ENCODE assay signal across 15 mouse cellular contexts in genomic region chr8:70756476-70757040, GRCm38 (mm10). TPM values are rescaled to one million over a fixed set of nuclear protein-coding genes. Genes with fewer than 3 reads are reported as not detected.
A peak's percentile ranks its signal among the peaks of the same experiment; 100 is the strongest.
DNase-seq lines count a peak whose midpoint lies in the region; ATAC-seq lines count a peak whose summit lies in the region.
"Had no signal": no experiment of that assay in that cellular context is flagged by ENCODE, and none has a peak within 500 bp of the region (broad histone marks: within the 10 kb centered on the region; RNA-seq: fewer than 3 reads in every experiment).

No protein-coding gene starts in this region.

- no peak overlapping the region for H3K4me3 ChIP-seq in neural tube, embryonic 13.5 days
- H3K4me3 ChIP-seq: limb, embryonic 12.5 days had no signal

- no peak for ATAC-seq in cerebellum, adult (ENCODE audit: insufficient number of reproducible peaks, low FRiP score, low TSS enrichment)
- ATAC-seq in neural tube, embryonic 13.5 days (ENCODE audit: low read depth), result no peak

- H3K4me1 ChIP-seq in neural tube, embryonic 13.5 days (replicated peaks), result peaks cover 69% of the 10 kb centered on the region

- no peaks in the 10 kb centered on the region for H3K9me3 ChIP-seq in neural tube, embryonic 13.5 days
- H3K9me3 ChIP-seq: heart, embryonic 10.5 days; hindbrain, embryonic 15.5 days; limb, embryonic 12.5 days had no signal

- peak; percentile 55 for DNase-seq in cerebellum, adult 9-10 months
- DNase-seq in kidney, adult 9 months, result peak; percentile 20
- no peak for DNase-seq in kidney, postnatal 36 days
- DNase-seq in right cerebral cortex, adult 18-20 months, result peak; percentile 2
- DNase-seq in right cerebral cortex, postnatal 25 days, result no peak
- no peak for DNase-seq in T-cell, adult 2 months (ENCODE audit: low spot score)
- DNase-seq: adrenal gland, postnatal 25 days; kidney, postnatal 14 days had no signal

- WGBS in neural tube, embryonic 13.5 days, result 90% methylated on average over 6 of the region's 6 CpGs

- H3K4me2 ChIP-seq in neural tube, embryonic 13.5 days, result peak overlapping the region; percentile 93; the same call in 1 of the 2 replicates

- H3K9ac ChIP-seq in neural tube, embryonic 13.5 days, result 0 out of 2 replicates have a peak overlapping the region, but pooled peaks have one; percentile 0
- H3K9ac ChIP-seq: limb, embryonic 12.5 days had no signal

- no peaks in the 10 kb centered on the region for H3K27me3 ChIP-seq in neural tube, embryonic 13.5 days
- H3K27me3 ChIP-seq: hindbrain, embryonic 15.5 days; limb, embryonic 12.5 days had no signal

- H3K27ac ChIP-seq in neural tube, embryonic 13.5 days (replicated peaks), result no peak overlapping the region
- H3K27ac ChIP-seq: heart, embryonic 10.5 days; hindbrain, embryonic 15.5 days; limb, embryonic 12.5 days had no signal

- H3K36me3 ChIP-seq in neural tube, embryonic 13.5 days, result peaks cover 32% of the 10 kb centered on the region

RNA-seq across cellular contexts. Expression of gene Rab3a, which starts 2.1 kb away (rescaled TPM):
- 402 and 417 TPM in 2 replicates for polyA plus RNA-seq in neural tube, embryonic 13.5 days (2015; fragmentation: Nextera tagmentation; extraction: Ambion mirVana)

RNA-seq across cellular contexts. Expression of gene Mpv17l2, which starts 4.2 kb away (rescaled TPM):
- 46.1 and 54.5 TPM in 2 replicates for polyA plus RNA-seq in neural tube, embryonic 13.5 days (2015; fragmentation: Nextera tagmentation; extraction: Ambion mirVana)

RNA-seq across cellular contexts. Expression of gene Pik3r2, which starts 20.0 kb away (rescaled TPM):
- 88.9 and 93.7 TPM in 2 replicates for polyA plus RNA-seq in neural tube, embryonic 13.5 days (2015; fragmentation: Nextera tagmentation; extraction: Ambion mirVana)

RNA-seq across cellular contexts. Expression of gene Pde4c, which starts 33.0 kb away (rescaled TPM):
- polyA plus RNA-seq in neural tube, embryonic 13.5 days (2015; fragmentation: Nextera tagmentation; extraction: Ambion mirVana), result 0.18 and 0.26 TPM in 2 replicates

RNA-seq across cellular contexts. Expression of gene Gm3336, which starts 38.2 kb away (rescaled TPM):
- not detected in 2 replicates for polyA plus RNA-seq in neural tube, embryonic 13.5 days (2015; fragmentation: Nextera tagmentation; extraction: Ambion mirVana)
- polyA plus RNA-seq: embryonic facial prominence, embryonic 14.5 days; heart, embryonic 10.5 days; hindbrain, embryonic 15.5 days; limb, embryonic 12.5 days; lung, embryonic 16.5 days had no signal

Comparison
In these comparisons a context has a peak if more than half of its experiments do, and no peak if none do; other contexts are left out.
1. DNase-seq: peak in cerebellum, adult 9-10 months (single experiment), kidney, adult 9 months (single experiment) and right cerebral cortex, adult 18-20 months (single experiment); none in kidney, postnatal 36 days (0 of 2), right cerebral cortex, postnatal 25 days (single experiment) and T-cell, adult 2 months (single experiment).